15 mouse cellular contexts compared by ENCODE assay signal in genomic region chr7:50053704-50054103, GRCm38 (mm10).
"Had no signal": no experiment of that assay in that cellular context is flagged by ENCODE, and none has a peak within 500 bp of the region (broad histone marks: within the 10 kb centered on the region; RNA-seq: fewer than 3 reads in every experiment).

No protein-coding gene starts in this region.

- H3K27ac ChIP-seq: neural tube, embryonic 15.5 days; stomach, embryonic 15.5 days; stomach, postnatal 0 days had no signal

- H3K27me3 ChIP-seq: neural tube, embryonic 15.5 days; stomach, embryonic 15.5 days had no signal

- H3K4me3 ChIP-seq: neural tube, embryonic 15.5 days; stomach, embryonic 15.5 days had no signal

- H3K4me2 ChIP-seq: neural tube, embryonic 15.5 days; stomach, embryonic 15.5 days had no signal

- H3K36me3 ChIP-seq: neural tube, embryonic 15.5 days; stomach, embryonic 15.5 days had no signal

- DNase-seq: retina, postnatal 1 day; right cerebral cortex, adult 18-20 months; right cerebral cortex, postnatal 14 days; right cerebral cortex, postnatal 25 days; right cerebral cortex, postnatal 4 days; spleen, adult 18-20 months; thymus, adult 18-20 months; thymus, adult 2 months; thymus, postnatal 14 days; thymus, postnatal 25 days; thymus, postnatal 36 days; thymus, postnatal 4 days had no signal

- H3K9me3 ChIP-seq: neural tube, embryonic 15.5 days; stomach, embryonic 15.5 days had no signal

- H3K9ac ChIP-seq: neural tube, embryonic 15.5 days; stomach, embryonic 15.5 days had no signal

- H3K4me1 ChIP-seq: stomach, embryonic 15.5 days had no signal
